Mouse (Mus musculus) heart, embryonic 16.5 days (tissue): ENCODE data around the gene Lyg2. TPM values are rescaled to one million over a fixed set of nuclear protein-coding genes. Genes with fewer than 3 reads are reported as not detected.

Experiments used
- ATAC-seq: fragments of 200-750 bp; cut with Nextera tagmentation; replicated peaks from 2 replicates; pipeline ENCODE4 v1.8.0; 2017; ENCODE audit warnings: moderate number of reproducible peaks; ENCODE audit not compliant: insufficient read depth, low FRiP score; ENCODE audit errors: extremely low read depth
- H3K27ac ChIP-seq: fragments of 300-500 bp; sonication (generic); 2 replicates; pipeline ENCODE4 v1.5.1; 2014; ENCODE audit warnings: mild to moderate bottlenecking, low read length, control low read depth, moderate library complexity
- H3K27me3 ChIP-seq: fragments of 300-500 bp; sonication (generic); 2 replicates; pipeline ENCODE4 v1.6.1; 2014; ENCODE audit warnings: low read length, mixed read lengths; ENCODE audit not compliant: control insufficient read depth, insufficient read depth
- H3K36me3 ChIP-seq: fragments of 300-500 bp; sonication (generic); 2 replicates; pipeline ENCODE4 v1.6.1; 2014; ENCODE audit not compliant: control insufficient read depth, insufficient read depth
- H3K4me1 ChIP-seq: fragments of 300-500 bp; sonication (generic); 2 replicates; pipeline ENCODE4 v1.6.1; 2014; ENCODE audit warnings: low read length, mixed read lengths; ENCODE audit not compliant: control insufficient read depth, insufficient read depth
- H3K4me2 ChIP-seq: fragments of 300-500 bp; sonication (generic); 2 replicates; pipeline ENCODE4 v1.6.1; 2014; ENCODE audit warnings: low read depth, mild to moderate bottlenecking, control low read depth, low read length
- H3K4me3 ChIP-seq: fragments of 300-500 bp; sonication (generic); 2 replicates; pipeline ENCODE4 v1.5.1; 2014; ENCODE audit warnings: mild to moderate bottlenecking, control low read depth, low read length
- H3K9ac ChIP-seq: fragments of 300-500 bp; sonication (generic); 2 replicates; pipeline ENCODE4 v1.6.1; 2014; ENCODE audit warnings: low read length, control low read depth
- H3K9me3 ChIP-seq: fragments of 300-500 bp; sonication (generic); replicated peaks from 2 replicates; pipeline ENCODE4 v1.6.1; 2016; ENCODE audit warnings: low read length; ENCODE audit not compliant: control insufficient read depth
- WGBS: fragments of 180-500 bp; shearing (Covaris S2); extraction: QIAGEN DNeasy Blood & Tissue Kit; methylation state at CpG from one replicate; pipeline ENCODE4 v1.1.7; 2014; 5-methylcytosine and 5-hydroxymethylcytosine counted together
- polyA plus RNA-seq: library from polyadenylated mRNA; unstranded; fragments of >200 nt; fragmentation: Nextera tagmentation; extraction: Ambion mirVana; gene quantifications from 2 replicates; pipeline ENCODE4 v1.2.1, GENCODE M21; 2015

The Lyg2 gene
- polyA plus RNA-seq = not detected in 2 replicates

- Histone ChIP-seq H3K9ac (no peak within 1 kb of the TSS), H3K36me3 (no peaks in the 10 kb centered on the region), H3K4me2 (no peak within 1 kb of the TSS), H3K27me3 (no peaks in the 10 kb centered on the region), H3K9me3 (no peaks in the 10 kb centered on the region), H3K4me3 (no peak within 1 kb of the TSS), H3K27ac (no peak within 1 kb of the TSS), H3K4me1 (no peaks in the 10 kb centered on the region)
- ATAC-seq = no peak
- WGBS = 63% methylated on average over 5 of the region's 5 CpGs
Measured at GRCm38 (mm10) chr1:37916393-37916792, at the start of gene Lyg2. Lyg2 (minus strand) TSS chr1:37916493.

- 49% methylated on average over 10 of the region's 10 CpGs for WGBS
Measured at GRCm38 (mm10) chr1:37965571-37965970, 49.3 kb upstream of the Lyg2 start.

GRCm38 (mm10) chr1:37959486-37959885, 43.2 kb upstream of the Lyg2 start:
- Histone ChIP-seq H3K36me3 (no peaks in the 10 kb centered on the region), H3K9ac (no peak overlapping the region), H3K4me2 (no peak overlapping the region), H3K27me3 (no peaks in the 10 kb centered on the region), H3K4me3 (no peak overlapping the region), H3K4me1 (no peaks in the 10 kb centered on the region), H3K27ac (no peak overlapping the region), H3K9me3 (no peaks in the 10 kb centered on the region)
- 68% methylated on average over 5 of the region's 5 CpGs for WGBS
- ATAC-seq = no peak

More at GRCm38 (mm10) chr1:37965571-37965970, 49.3 kb upstream of the Lyg2 start:
- Histone ChIP-seq H3K4me2 (no peak overlapping the region), H3K9ac (no peak overlapping the region), H3K27me3 (no peaks in the 10 kb centered on the region), H3K4me3 (no peak overlapping the region), H3K27ac (no peak overlapping the region), H3K4me1 (no peaks in the 10 kb centered on the region), H3K9me3 (no peaks in the 10 kb centered on the region), H3K36me3 (no peaks in the 10 kb centered on the region)
- ATAC-seq = no peak

- Histone ChIP-seq H3K27ac (no peak overlapping the region), H3K4me3 (no peak overlapping the region), H3K27me3 (no peaks in the 10 kb centered on the region), H3K9ac (no peak overlapping the region), H3K36me3 (no peaks in the 10 kb centered on the region), H3K9me3 (no peaks in the 10 kb centered on the region; the same call in 1 of the 2 replicates), H3K4me1 (no peaks in the 10 kb centered on the region), H3K4me2 (no peak overlapping the region)
- WGBS = 57% methylated on average over 2 of the region's 2 CpGs
- no peak for ATAC-seq
Measured at GRCm38 (mm10) chr1:37958516-37958915, 42.2 kb upstream of the Lyg2 start.

- ATAC-seq = no peak
- WGBS = 82% methylated on average over 5 of the region's 5 CpGs
- Histone ChIP-seq H3K27me3 (no peaks in the 10 kb centered on the region), H3K4me1 (no peaks in the 10 kb centered on the region), H3K9ac (no peak within 1 kb of the TSS), H3K4me3 (no peak within 1 kb of the TSS), H3K4me2 (no peak within 1 kb of the TSS), H3K9me3 (no peaks in the 10 kb centered on the region; the same call in 1 of the 2 replicates), H3K27ac (no peak within 1 kb of the TSS), H3K36me3 (no peaks in the 10 kb centered on the region)
Measured at GRCm38 (mm10) chr1:37957659-37958058, 41.4 kb upstream of the Lyg2 start, which contains the start of gene Lyg1. Lyg1 (minus strand) TSS chr1:37957759.

- WGBS = 26% methylated on average over 3 of the region's 3 CpGs
- H3K4me2 ChIP-seq = no peak overlapping the region
- H3K27ac ChIP-seq = no peak overlapping the region
Measured at GRCm38 (mm10) chr1:37956690-37957431, 40.6 kb upstream of the Lyg2 start.

GRCm38 (mm10) chr1:37955251-37955650, 39.0 kb upstream of the Lyg2 start:
- H3K4me2 ChIP-seq = no peak overlapping the region
- no peaks in the 10 kb centered on the region; the same call in 1 of the 2 replicates for H3K9me3 ChIP-seq
- no peaks in the 10 kb centered on the region for H3K36me3 ChIP-seq
- no peaks in the 10 kb centered on the region for H3K27me3 ChIP-seq
- no peak overlapping the region for H3K9ac ChIP-seq
- 92% methylated on average over 2 of the region's 2 CpGs for WGBS
- no peak overlapping the region for H3K27ac ChIP-seq
- H3K4me1 ChIP-seq = no peaks in the 10 kb centered on the region
- no peak for ATAC-seq
- no peak overlapping the region for H3K4me3 ChIP-seq

More at GRCm38 (mm10) chr1:37956690-37957431, 40.6 kb upstream of the Lyg2 start:
- Histone ChIP-seq H3K4me3 (no peak overlapping the region), H3K4me1 (no peaks in the 10 kb centered on the region), H3K27me3 (no peaks in the 10 kb centered on the region), H3K9ac (no peak overlapping the region), H3K36me3 (no peaks in the 10 kb centered on the region), H3K9me3 (no peaks in the 10 kb centered on the region; the same call in 1 of the 2 replicates)
- no peak for ATAC-seq

GRCm38 (mm10) chr1:37954786-37955185, 38.5 kb upstream of the Lyg2 start:
- WGBS = 55% methylated on average over 7 of the region's 7 CpGs
- H3K9ac ChIP-seq = no peak overlapping the region
- H3K9me3 ChIP-seq = no peaks in the 10 kb centered on the region; the same call in 1 of the 2 replicates
- H3K4me1 ChIP-seq = no peaks in the 10 kb centered on the region
- no peak overlapping the region for H3K27ac ChIP-seq
- no peak for ATAC-seq
- no peak overlapping the region for H3K4me2 ChIP-seq
- no peak overlapping the region for H3K4me3 ChIP-seq
- H3K36me3 ChIP-seq = no peaks in the 10 kb centered on the region
- H3K27me3 ChIP-seq = no peaks in the 10 kb centered on the region

- H3K27me3 ChIP-seq = no peaks in the 10 kb centered on the region
- H3K9me3 ChIP-seq = no peaks in the 10 kb centered on the region
- no peak overlapping the region for H3K4me3 ChIP-seq
- no peak for ATAC-seq
- WGBS = 62% methylated on average over 2 of the region's 2 CpGs
- no peak overlapping the region for H3K27ac ChIP-seq
- H3K9ac ChIP-seq = no peak overlapping the region
- no peaks in the 10 kb centered on the region for H3K4me1 ChIP-seq
- no peak overlapping the region for H3K4me2 ChIP-seq
- H3K36me3 ChIP-seq = no peaks in the 10 kb centered on the region
Measured at GRCm38 (mm10) chr1:37948906-37949305, 32.6 kb upstream of the Lyg2 start.
